Mouse (Mus musculus): ENCODE data around the gene Slit1. TPM values are rescaled to one million over a fixed set of nuclear protein-coding genes. Genes with fewer than 3 reads are reported as not detected.

Slit1 gene
- polyA plus RNA-seq (2015; fragmentation: Nextera tagmentation; extraction: Ambion mirVana), result 1.2 and 2.8 TPM in 2 replicates

DNA sequence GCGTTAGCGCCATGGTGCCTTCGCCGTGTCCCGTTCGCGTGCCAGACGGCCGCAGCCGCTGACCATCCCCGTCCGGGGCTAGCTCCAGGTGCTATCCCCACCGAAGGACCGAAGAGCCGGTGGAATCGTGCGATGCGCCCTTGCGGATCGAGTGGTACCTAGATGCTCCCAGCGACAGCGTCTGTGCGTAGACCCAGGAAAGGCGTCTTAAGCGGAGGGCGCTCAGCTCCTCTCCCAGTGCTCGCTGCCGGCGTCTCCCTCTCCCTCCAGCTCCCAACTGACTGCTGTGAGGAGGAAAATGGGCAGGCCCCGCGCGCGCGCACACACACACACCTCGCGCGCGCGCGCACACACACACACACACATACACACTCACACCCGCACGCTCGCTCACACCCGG lies at the start of gene Slit1:
Gene Slit1, minus strand, starts transcription at position 270 of the 400 bp plus-strand sequence.

GRCm38 (mm10) chr19:41581706-41582420 lies 161.6 kb downstream of the Slit1 start, which contains the start of gene Gm340:
Gm340 (plus strand) TSS chr19:41582370.

Small RNAs within 50 kb of the gene (microRNA-seq; reads per million reads assigned to microRNA genes)
- gene Mir8091 (ENCODE audit: borderline replicate concordance, insufficient number of aligned reads), result not detected

Other genes starting within 250 kb of the Slit1 start
- 0.99 and 1.7 TPM in 2 replicates for gene Gm340, start 161.3 kb downstream of the Slit1 start, polyA plus RNA-seq (2015; fragmentation: Nextera tagmentation; extraction: Ambion mirVana)
- 5.1 and 5.2 TPM in 2 replicates for gene Arhgap19, start 58.4 kb upstream of the Slit1 start, polyA plus RNA-seq (2015; fragmentation: Nextera tagmentation; extraction: Ambion mirVana)
- 9.0 and 10.0 TPM in 2 replicates for gene Frat1, start 86.3 kb upstream of the Slit1 start, polyA plus RNA-seq (2015; fragmentation: Nextera tagmentation; extraction: Ambion mirVana)
- 5.9 and 6.0 TPM in 2 replicates for gene Frat2, start 104.5 kb upstream of the Slit1 start, polyA plus RNA-seq (2015; fragmentation: Nextera tagmentation; extraction: Ambion mirVana)
- gene Rrp12, start 152.5 kb upstream of the Slit1 start, polyA plus RNA-seq (2015; fragmentation: Nextera tagmentation; extraction: Ambion mirVana), result 3.3 and 4.6 TPM in 2 replicates
- 286 and 565 TPM in 2 replicates for gene Pgam1, start 168.3 kb upstream of the Slit1 start, polyA plus RNA-seq (2015; fragmentation: Nextera tagmentation; extraction: Ambion mirVana)
- gene Exosc1, start 189.8 kb upstream of the Slit1 start, polyA plus RNA-seq (2015; fragmentation: Nextera tagmentation; extraction: Ambion mirVana), result 50.7 and 62.0 TPM in 2 replicates
- 46.1 and 53.9 TPM in 2 replicates for gene Zdhhc16, start 189.8 kb upstream of the Slit1 start, polyA plus RNA-seq (2015; fragmentation: Nextera tagmentation; extraction: Ambion mirVana)
- gene Mms19, start 237.5 kb upstream of the Slit1 start, polyA plus RNA-seq (2015; fragmentation: Nextera tagmentation; extraction: Ambion mirVana), result 12.8 and 17.8 TPM in 2 replicates
- 22.8 and 25.9 TPM in 2 replicates for gene Ubtd1, start 238.1 kb upstream of the Slit1 start, polyA plus RNA-seq (2015; fragmentation: Nextera tagmentation; extraction: Ambion mirVana)